Mouse (Mus musculus) forebrain, embryonic 13.5 days (tissue): ENCODE results near the gene Ubtd1. TPM values are rescaled to one million over a fixed set of nuclear protein-coding genes. Genes with fewer than 3 reads are reported as not detected.

Source experiments
- ATAC-seq: fragments of 200-750 bp; cut with Nextera tagmentation; 2 replicates; pipeline ENCODE4 v1.8.0; 2017
- H3K27ac ChIP-seq: fragments of 300-500 bp; sonication (generic); 2 replicates; pipeline ENCODE4 v1.5.1; 2015; ENCODE audit warnings: inconsistent platforms, mild to moderate bottlenecking, moderate library complexity
- H3K27me3 ChIP-seq: fragments of 300-500 bp; sonication (generic); 2 replicates; pipeline ENCODE4 v1.6.1; 2015; ENCODE audit warnings: mild to moderate bottlenecking, inconsistent platforms
- H3K36me3 ChIP-seq: fragments of 300-500 bp; sonication (generic); 2 replicates; pipeline ENCODE4 v1.6.1; 2015; ENCODE audit warnings: mild to moderate bottlenecking, inconsistent platforms; ENCODE audit not compliant: poor library complexity, severe bottlenecking
- H3K4me1 ChIP-seq: fragments of 300-500 bp; sonication (generic); 2 replicates; pipeline ENCODE4 v1.6.1; 2015; ENCODE audit warnings: inconsistent platforms
- H3K4me2 ChIP-seq: fragments of 300-500 bp; sonication (generic); 2 replicates; pipeline ENCODE4 v1.6.1; 2015; ENCODE audit warnings: inconsistent platforms, mild to moderate bottlenecking, moderate library complexity
- H3K4me3 ChIP-seq: fragments of 300-500 bp; sonication (generic); 2 replicates; pipeline ENCODE4 v1.5.1; 2015; ENCODE audit warnings: mild to moderate bottlenecking, inconsistent platforms
- H3K9ac ChIP-seq: fragments of 300-500 bp; sonication (generic); 2 replicates; pipeline ENCODE4 v1.6.1; 2015; ENCODE audit warnings: mild to moderate bottlenecking, inconsistent platforms
- H3K9me3 ChIP-seq: fragments of 300-500 bp; sonication (generic); replicated peaks from 2 replicates; pipeline ENCODE4 v1.6.1; 2016; ENCODE audit warnings: inconsistent platforms
- WGBS: fragments of 180-500 bp; shearing (Covaris S2); methylation state at CpG from one replicate; pipeline ENCODE4 v1.1.7; 2015; 5-methylcytosine and 5-hydroxymethylcytosine counted together
- polyA plus RNA-seq: library from polyadenylated mRNA; unstranded; fragments of >200 nt; fragmentation: Nextera tagmentation; extraction: Ambion mirVana; gene quantifications from 2 replicates; pipeline ENCODE4 v1.2.1, GENCODE M21; 2015

Ubtd1 gene
- polyA plus RNA-seq, 1 experiment from 2014 or later: 5.8 TPM

GRCm38 (mm10) chr19:42034881-42035455 lies 53.4 kb downstream of the Ubtd1 start:
- H3K9me3 ChIP-seq: no peaks in the 10 kb centered on the region
- no peak overlapping the region for H3K9ac ChIP-seq
- H3K36me3 ChIP-seq: 0 out of 2 replicates have a peak, but pooled peaks cover 4% of the 10 kb centered on the region
- no peak overlapping the region for H3K27ac ChIP-seq
- H3K27me3 ChIP-seq: peaks cover 3% of the 10 kb centered on the region; the same call in 1 of the 2 replicates
- WGBS: 64% methylated on average over 11 of the region's 11 CpGs
- no peak overlapping the region for H3K4me2 ChIP-seq
- H3K4me1 ChIP-seq: peaks cover 6% of the 10 kb centered on the region; the same call in 1 of the 2 replicates
- ATAC-seq: no peak
- no peak overlapping the region for H3K4me3 ChIP-seq

GRCm38 (mm10) chr19:42035456-42036248 lies 54.1 kb downstream of the Ubtd1 start, which contains the start of gene Ankrd2:
Gene Ankrd2 (plus strand): TSS chr19:42036000.
- Histone ChIP-seq H3K9ac (no peak within 1 kb of the TSS), H3K27me3 (peaks cover 7% of the 10 kb centered on the region; the same call in 1 of the 2 replicates), H3K36me3 (0 out of 2 replicates have a peak, but pooled peaks cover 4% of the 10 kb centered on the region), H3K4me2 (no peak within 1 kb of the TSS), H3K4me3 (no peak within 1 kb of the TSS), H3K4me1 (peaks cover 6% of the 10 kb centered on the region; the same call in 1 of the 2 replicates), H3K9me3 (no peaks in the 10 kb centered on the region), H3K27ac (no peak within 1 kb of the TSS)
- WGBS: 63% methylated on average over 19 of the region's 19 CpGs
- ATAC-seq: peak; percentile 86

DNA sequence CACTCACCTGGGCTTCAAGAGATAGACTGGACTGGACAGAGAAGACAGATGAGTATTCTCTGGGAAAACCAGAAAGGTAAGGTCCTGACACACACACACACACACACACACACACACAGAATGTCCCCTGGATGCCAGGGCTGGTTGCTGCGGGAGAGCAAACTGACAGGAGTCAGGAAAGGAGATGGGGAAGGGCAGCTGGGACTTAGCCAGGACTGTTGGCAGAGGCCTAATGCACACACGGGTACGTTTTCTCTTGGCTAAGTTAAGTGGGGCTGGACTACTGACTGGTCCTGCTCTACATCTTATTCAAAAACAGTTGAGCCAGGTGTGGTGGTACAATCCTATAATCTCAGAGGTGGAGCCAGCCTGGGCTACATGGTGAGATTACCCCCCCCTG lies 54.8 kb downstream of the Ubtd1 start:
- Histone ChIP-seq H3K4me1 (peaks cover 6% of the 10 kb centered on the region; the same call in 1 of the 2 replicates), H3K27me3 (peaks cover 7% of the 10 kb centered on the region; the same call in 1 of the 2 replicates), H3K4me3 (no peak overlapping the region), H3K27ac (no peak overlapping the region), H3K36me3 (0 out of 2 replicates have a peak, but pooled peaks cover 4% of the 10 kb centered on the region), H3K9ac (no peak overlapping the region), H3K9me3 (no peaks in the 10 kb centered on the region), H3K4me2 (no peak overlapping the region)
- 81% methylated on average over 3 of the region's 3 CpGs for WGBS
- ATAC-seq: no peak

- Histone ChIP-seq H3K9ac (no peak overlapping the region), H3K4me3 (no peak overlapping the region), H3K9me3 (no peaks in the 10 kb centered on the region), H3K27me3 (peaks cover 7% of the 10 kb centered on the region; the same call in 1 of the 2 replicates), H3K27ac (no peak overlapping the region), H3K4me1 (peaks cover 6% of the 10 kb centered on the region; the same call in 1 of the 2 replicates), H3K4me2 (no peak overlapping the region), H3K36me3 (0 out of 2 replicates have a peak, but pooled peaks cover 4% of the 10 kb centered on the region)
- ATAC-seq: no peak
- 86% methylated on average over 11 of the region's 11 CpGs for WGBS
Observed at GRCm38 (mm10) chr19:42037167-42037702, 55.7 kb downstream of the Ubtd1 start.

DNA sequence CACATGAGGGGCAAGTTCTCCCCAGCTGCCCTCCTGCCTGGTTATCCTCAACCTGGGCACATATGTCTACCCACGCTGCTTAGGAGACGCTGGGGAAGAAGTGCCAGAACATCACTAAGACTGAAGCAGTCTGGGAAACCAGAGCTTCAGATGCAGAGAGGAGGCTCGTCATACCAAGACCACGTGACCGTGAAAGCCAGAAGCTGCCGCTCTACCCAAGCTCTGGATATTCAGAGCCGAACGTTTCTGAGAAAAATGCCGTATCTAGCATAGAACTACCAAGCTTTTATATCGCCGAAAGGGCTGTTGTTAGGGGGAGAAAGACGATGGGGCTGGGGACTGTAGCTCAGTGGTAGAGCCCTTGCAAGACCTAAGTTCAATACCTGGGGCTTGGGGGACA lies 56.7 kb downstream of the Ubtd1 start:
- Histone ChIP-seq H3K36me3 (0 out of 2 replicates have a peak, but pooled peaks cover 4% of the 10 kb centered on the region), H3K4me2 (no peak overlapping the region), H3K27me3 (peaks cover 7% of the 10 kb centered on the region; the same call in 1 of the 2 replicates), H3K27ac (no peak overlapping the region), H3K9me3 (no peaks in the 10 kb centered on the region), H3K4me3 (no peak overlapping the region), H3K9ac (no peak overlapping the region), H3K4me1 (peaks cover 6% of the 10 kb centered on the region; the same call in 1 of the 2 replicates)
- no peak for ATAC-seq
- 95% methylated on average over 12 of the region's 12 CpGs for WGBS

DNA sequence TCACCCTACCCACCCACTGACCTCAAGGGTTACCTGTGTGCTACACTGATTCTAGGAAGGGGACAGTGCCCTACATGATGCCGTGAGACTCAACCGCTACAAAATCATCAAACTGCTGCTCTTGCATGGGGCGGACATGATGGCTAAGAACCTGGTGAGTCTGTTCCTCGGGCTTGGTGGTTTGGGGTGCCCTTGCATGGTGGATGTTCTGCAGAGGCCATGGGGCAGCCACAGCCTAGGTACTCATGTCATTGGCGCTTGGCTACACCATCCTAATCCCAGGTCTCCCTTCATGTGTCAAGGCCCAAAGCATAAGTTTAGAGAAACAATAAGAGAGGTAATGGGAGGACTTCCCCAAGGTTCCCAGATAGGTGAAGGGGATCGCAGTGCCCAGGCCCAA lies 62.4 kb downstream of the Ubtd1 start:
- WGBS: 95% methylated on average over 6 of the region's 6 CpGs
- no peak overlapping the region for H3K27ac ChIP-seq
- H3K9ac ChIP-seq: no peak overlapping the region
- H3K27me3 ChIP-seq: peaks cover 7% of the 10 kb centered on the region; the same call in 1 of the 2 replicates
- no peak overlapping the region for H3K4me3 ChIP-seq
- no peaks in the 10 kb centered on the region for H3K9me3 ChIP-seq
- peaks cover 4% of the 10 kb centered on the region; the same call in 1 of the 2 replicates for H3K4me1 ChIP-seq
- ATAC-seq: no peak
- H3K36me3 ChIP-seq: no peaks in the 10 kb centered on the region
- no peak overlapping the region for H3K4me2 ChIP-seq

DNA sequence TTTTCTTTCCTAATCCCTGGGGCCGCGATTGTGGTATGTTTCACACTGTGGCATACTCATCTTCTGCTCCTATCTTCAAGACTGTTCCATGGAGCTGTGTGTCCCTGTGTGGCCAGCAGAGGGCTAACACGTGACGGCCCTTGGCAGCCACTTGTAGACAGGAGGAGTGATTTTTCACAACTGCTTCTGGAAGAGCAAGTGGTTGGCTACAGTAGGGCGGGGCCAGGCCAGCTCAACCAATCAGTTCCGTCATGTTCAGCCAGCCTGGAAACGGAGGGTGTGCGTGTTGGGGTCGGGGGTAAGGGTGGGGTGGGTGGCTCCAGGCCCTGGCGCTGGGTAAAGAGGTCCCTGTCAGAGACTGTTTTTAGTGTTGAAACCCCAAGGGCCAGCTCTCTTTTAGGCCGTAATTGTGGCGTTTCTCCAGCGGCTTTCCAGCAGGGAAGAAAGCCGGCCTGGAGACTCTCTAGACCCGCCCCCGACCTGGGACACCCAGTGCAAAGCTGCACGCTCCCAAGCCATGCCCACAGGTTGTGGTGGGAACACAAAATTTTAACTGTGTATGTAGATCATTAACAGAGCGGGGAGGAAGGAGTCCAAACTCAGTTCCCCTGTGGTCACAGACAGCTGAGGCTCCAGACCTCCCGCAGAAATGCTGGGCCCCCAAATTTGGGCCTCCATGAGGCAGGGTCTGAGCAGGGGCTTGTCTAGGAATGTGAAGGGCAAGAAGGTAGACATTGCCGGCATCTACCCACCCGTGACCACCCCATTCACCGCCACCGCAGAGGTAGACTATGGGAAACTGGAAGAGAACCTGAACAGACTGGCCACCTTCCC lies 63.9 kb downstream of the Ubtd1 start, which contains the start of gene Hoga1:
TSS of gene Hoga1 (plus strand) at position 342 of the 834 bp plus-strand sequence.
- peak; percentile 86 for ATAC-seq
- Histone ChIP-seq H3K27me3 (no peaks in the 10 kb centered on the region), H3K4me3 (peak within 1 kb of the TSS; percentile 22), H3K9ac (peak within 1 kb of the TSS; percentile 47), H3K9me3 (no peaks in the 10 kb centered on the region), H3K27ac (no peak within 1 kb of the TSS), H3K4me1 (peaks cover 4% of the 10 kb centered on the region; the same call in 1 of the 2 replicates), H3K4me2 (peak within 1 kb of the TSS; percentile 54), H3K36me3 (no peaks in the 10 kb centered on the region)
- WGBS: 28% methylated on average over 23 of the region's 23 CpGs

DNA sequence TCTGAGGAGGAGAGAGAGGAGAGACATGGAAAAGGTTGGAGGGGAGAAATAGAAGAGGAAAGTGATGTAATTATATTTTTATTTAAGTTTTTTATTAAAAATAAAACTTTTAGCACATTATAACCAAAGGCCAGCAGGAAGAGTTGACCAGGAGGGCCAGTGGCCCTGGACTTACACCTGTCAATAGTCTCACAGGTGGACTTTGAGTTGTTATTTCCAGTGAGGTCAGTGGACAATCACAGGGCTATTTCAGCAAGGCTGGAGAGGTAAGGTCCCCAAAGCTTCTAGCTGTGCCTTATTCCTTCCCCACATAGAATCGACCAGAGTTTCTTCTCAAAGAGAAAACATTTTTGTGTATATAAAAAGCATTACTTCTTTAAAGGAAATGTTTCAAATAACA lies 68.7 kb downstream of the Ubtd1 start:
- H3K27ac ChIP-seq: no peak overlapping the region
- no peaks in the 10 kb centered on the region for H3K27me3 ChIP-seq
- H3K9me3 ChIP-seq: no peaks in the 10 kb centered on the region
- H3K4me2 ChIP-seq: no peak overlapping the region
- H3K36me3 ChIP-seq: no peaks in the 10 kb centered on the region
- peaks cover 4% of the 10 kb centered on the region; the same call in 1 of the 2 replicates for H3K4me1 ChIP-seq
- ATAC-seq: no peak
- WGBS: 76% methylated on average over 1 of the region's 1 CpGs
- no peak overlapping the region for H3K9ac ChIP-seq
- no peak overlapping the region for H3K4me3 ChIP-seq

DNA sequence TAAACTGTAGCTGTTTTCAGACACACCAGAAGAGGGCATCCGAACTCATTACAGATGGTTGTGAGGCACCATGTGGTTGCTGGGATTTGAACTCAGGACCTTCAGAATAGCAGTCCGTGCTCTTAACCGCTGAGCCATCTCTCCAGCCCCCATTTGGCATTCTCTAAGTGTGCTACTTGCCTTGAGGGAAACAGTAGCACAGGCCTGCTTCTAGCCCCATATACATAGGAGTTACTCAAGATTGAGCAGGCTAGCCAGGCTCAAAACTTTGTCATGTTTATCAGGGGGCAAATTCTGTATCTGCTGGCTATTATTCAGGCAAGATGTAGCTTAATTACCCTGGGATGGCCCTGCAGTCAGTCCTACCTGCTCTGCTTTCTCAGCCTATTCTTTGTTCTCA lies 69.8 kb downstream of the Ubtd1 start:
- no peak overlapping the region for H3K9ac ChIP-seq
- ATAC-seq: no peak
- WGBS: 88% methylated on average over 3 of the region's 3 CpGs
- no peak overlapping the region for H3K4me3 ChIP-seq
- no peaks in the 10 kb centered on the region for H3K36me3 ChIP-seq
- no peak overlapping the region for H3K27ac ChIP-seq
- no peaks in the 10 kb centered on the region for H3K4me1 ChIP-seq
- no peaks in the 10 kb centered on the region for H3K9me3 ChIP-seq
- no peak overlapping the region for H3K4me2 ChIP-seq
- no peaks in the 10 kb centered on the region for H3K27me3 ChIP-seq

DNA sequence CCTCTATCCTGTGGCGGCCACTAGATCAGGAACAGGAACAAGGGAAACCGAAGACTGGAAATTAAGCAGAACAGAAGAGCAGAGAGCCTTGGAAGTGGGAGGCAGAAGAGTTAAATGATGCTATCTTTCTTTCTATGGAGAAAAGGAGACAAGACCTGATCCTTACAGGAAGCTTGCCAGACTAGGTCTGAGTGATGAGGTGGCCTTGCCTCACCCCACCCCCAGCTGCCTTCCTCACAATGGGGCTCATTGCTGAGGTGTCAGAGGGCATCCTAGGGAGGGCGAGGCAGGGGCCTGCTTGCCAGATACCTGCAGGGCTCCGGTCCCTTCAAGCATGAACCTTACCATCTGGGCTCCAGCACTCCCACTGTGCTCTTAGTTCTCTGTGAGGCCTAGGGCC lies 70.4 kb downstream of the Ubtd1 start, which contains the start of gene 4933411K16Rik:
TSS of gene 4933411K16Rik (plus strand) at position 301 of the 400 bp plus-strand sequence.
- Histone ChIP-seq H3K4me3 (no peak within 1 kb of the TSS), H3K4me2 (no peak within 1 kb of the TSS), H3K9ac (no peak within 1 kb of the TSS), H3K4me1 (no peaks in the 10 kb centered on the region), H3K36me3 (no peaks in the 10 kb centered on the region), H3K9me3 (no peaks in the 10 kb centered on the region), H3K27me3 (no peaks in the 10 kb centered on the region), H3K27ac (no peak within 1 kb of the TSS)
- 79% methylated on average over 4 of the region's 4 CpGs for WGBS
- ATAC-seq: no peak

DNA sequence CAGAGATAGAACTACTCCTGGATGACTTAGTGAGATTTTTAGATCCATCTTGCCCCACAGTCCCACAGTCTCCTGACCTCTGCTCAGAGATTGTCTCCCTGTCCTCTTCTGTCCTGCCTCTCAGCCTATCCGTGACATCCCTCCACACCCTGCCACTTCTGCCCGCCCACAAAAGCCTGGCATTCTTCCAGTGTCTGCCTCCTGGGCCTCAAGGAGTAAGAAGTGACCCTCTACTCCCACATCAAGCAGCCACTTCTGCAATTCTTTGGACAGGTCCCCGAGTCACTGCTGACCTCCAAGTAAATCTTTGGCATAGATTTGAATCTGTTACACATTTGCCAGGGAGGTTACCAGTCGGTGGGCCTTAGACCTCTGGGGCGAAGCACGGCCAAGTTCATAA lies 72.7 kb downstream of the Ubtd1 start:
- ATAC-seq: no peak
- Histone ChIP-seq H3K4me3 (no peak overlapping the region), H3K4me1 (no peaks in the 10 kb centered on the region), H3K9me3 (no peaks in the 10 kb centered on the region), H3K27ac (no peak overlapping the region), H3K27me3 (no peaks in the 10 kb centered on the region), H3K36me3 (no peaks in the 10 kb centered on the region), H3K9ac (no peak overlapping the region), H3K4me2 (no peak overlapping the region)
- WGBS: 78% methylated on average over 6 of the region's 6 CpGs
